Mouse (Mus musculus): ENCODE measurements at regions not wholly inside any gene's neighbourhood (a gene's known extent, or its start where the extent isn't known, plus 50 kb on each side); places are given as distances from the start of the nearest gene placed in this dataset.
A peak's percentile ranks its signal among the peaks of the same experiment; 100 is the strongest.

DNA sequence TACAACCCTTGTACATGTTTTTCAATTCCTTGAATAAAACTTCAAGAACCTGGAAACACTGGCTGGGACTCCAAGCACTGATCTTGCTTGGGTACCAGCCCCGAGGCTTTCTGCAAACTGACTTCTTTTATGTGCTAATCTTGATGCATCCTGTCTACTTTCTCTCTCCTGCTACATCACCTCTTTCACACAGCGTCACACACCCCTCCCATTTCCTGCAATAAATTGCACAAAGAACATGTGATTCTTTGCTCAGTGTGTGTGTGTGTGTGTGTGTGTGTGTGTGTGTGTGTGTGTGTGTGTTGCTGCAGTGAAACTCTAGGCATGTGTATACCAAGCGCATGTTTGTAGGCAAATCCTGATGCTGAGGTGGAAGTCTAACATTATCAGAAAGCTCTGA lies 487.7 kb upstream of the Hs6st1 start:
- no peak for DNase-seq (ENCODE audit: low read depth, low spot score)

- no peak for DNase-seq (ENCODE audit: low read depth, low spot score)
Observed at GRCm38 (mm10) chr1:35587900-35588299, 480.3 kb upstream of the Hs6st1 start.

GRCm38 (mm10) chr1:35588939-35589338 lies 479.3 kb upstream of the Hs6st1 start:
- no peak for DNase-seq (ENCODE audit: low read depth, low spot score)

DNA sequence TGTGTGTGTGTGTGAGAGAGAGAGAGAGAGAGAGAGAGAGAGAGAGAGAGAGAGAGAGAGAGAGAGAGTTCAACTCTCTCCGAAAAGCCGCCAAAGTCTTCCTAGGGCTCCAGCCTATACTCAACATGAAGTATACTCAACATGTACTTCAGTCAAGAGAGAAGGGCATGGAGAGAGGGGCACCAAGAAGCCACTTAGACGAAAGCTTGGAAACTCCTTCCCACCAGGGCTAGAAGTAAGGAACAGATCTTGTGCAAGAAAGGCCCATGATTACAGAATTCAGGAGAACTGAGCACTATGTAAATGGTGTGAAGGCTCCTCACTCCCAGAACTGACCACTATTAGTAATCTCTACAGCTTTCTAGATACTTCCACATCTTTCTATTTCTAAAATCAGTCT lies 467.4 kb upstream of the Hs6st1 start:
- DNase-seq (ENCODE audit: low read depth, low spot score), result no peak

DNA sequence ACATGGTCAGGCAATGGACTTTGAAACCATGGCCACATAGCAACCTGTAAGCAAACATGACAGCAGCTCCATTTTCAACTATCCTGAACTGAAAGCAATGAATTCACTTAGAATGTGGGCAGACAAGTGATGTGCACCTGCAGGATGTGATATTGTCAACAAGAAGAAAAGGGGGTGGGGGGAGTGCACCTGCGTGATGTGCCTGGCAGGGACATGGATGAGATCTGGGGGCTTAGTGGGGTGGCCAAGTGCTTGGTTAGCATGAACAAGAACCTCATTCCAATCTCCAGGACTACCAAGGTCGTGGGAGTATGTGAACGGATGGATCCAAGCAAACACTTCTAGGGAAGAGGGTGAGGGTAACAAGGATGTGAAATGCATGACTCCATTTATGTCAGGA lies 453.1 kb upstream of the Hs6st1 start:
- no peak for DNase-seq (ENCODE audit: low read depth, low spot score)

GRCm38 (mm10) chr1:35619476-35619875 lies 448.7 kb upstream of the Hs6st1 start:
- no peak for DNase-seq (ENCODE audit: low read depth, low spot score)

DNA sequence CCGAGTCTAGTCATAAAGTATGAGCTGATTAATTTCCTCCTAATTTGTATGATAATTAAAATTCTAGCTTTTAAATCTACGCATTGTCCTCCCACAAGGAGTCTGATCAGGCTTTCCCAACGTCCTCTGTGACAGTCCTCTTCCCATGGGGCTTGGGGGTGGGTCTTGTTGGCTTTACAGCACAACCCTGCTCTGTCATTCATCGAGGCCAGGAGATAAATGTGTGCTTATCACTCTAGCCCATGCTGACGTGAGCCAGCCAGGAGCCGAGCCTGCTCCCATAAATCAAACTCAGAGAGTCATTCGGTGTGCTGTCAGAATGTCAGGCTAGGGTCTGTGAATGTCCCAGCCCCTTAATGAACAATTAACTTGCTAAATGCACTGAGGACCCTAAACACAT lies 425.6 kb upstream of the Hs6st1 start:
- peak; percentile 28 for DNase-seq (ENCODE audit: low read depth, low spot score)

DNA sequence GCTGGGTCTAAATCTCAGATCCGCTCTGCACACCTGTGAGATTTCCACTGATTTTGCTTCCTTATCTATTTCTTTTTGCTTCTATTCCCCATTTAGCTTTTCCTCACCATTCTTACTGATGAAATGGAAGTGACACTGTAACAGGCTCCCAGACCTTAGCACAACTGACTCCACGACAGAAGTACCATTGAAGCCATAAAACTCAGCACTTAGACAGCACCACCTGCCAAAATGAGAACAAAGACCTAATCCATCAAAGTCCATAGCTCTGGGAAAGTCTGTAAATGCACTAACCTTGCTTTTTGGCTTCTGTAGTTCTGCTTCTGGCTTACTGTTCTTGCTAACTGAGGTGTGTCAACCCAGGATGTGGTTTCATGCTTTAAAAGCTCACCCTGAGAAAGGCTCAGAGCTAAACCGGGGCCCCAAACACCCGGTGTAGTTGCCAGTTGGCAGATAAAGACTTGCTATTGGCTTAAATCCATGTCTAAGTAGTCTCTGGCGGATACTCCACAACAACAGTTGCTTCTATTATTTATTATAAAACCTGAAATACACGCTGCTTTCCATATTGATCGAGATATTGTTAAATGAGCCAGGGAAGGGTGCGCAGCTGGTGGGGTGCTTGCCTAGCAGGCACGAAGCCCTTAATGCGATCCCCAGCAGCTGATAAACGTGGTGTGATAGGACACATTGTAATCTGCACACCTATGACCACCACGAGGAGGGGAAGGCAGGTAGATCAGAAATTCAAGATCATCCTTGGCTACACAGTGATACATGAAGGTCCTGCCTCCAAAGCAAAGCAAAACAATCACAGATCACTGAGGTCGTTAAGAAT lies 414.9 kb upstream of the Hs6st1 start:
- DNase-seq (ENCODE audit: low read depth, low spot score), result no peak

- no peak for DNase-seq (ENCODE audit: low read depth, low spot score)
Observed at GRCm38 (mm10) chr1:35663006-35663405, 405.2 kb upstream of the Hs6st1 start.

- DNase-seq (ENCODE audit: low read depth, low spot score), result no peak
Observed at GRCm38 (mm10) chr1:35673524-35673923, 394.7 kb upstream of the Hs6st1 start.

- DNase-seq (ENCODE audit: low read depth, low spot score), result no peak
Observed at GRCm38 (mm10) chr1:35673992-35674391, 394.2 kb upstream of the Hs6st1 start.

GRCm38 (mm10) chr1:35682511-35682949 lies 385.7 kb upstream of the Hs6st1 start:
- no peak for DNase-seq (ENCODE audit: low read depth, low spot score)

DNA sequence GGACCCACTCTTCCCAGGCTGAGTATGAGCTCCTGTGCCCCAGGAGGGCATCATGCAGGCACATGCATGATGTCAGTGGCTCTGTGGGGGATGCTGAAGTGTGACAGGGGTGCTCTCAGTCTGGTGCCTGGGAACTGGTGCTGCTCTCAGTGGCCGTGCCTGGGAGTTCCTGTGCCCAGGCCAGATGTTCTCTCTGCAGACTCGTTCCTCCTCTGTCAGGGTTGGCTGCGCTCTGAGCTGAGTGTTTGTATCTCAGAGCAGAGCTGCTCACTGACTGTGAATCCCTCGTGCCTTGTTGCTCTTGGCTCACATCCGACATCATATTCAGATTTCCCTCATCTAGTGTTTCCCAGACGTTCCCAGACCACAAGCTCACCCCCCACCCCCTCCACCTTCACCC lies 382.5 kb upstream of the Hs6st1 start:
- no peak for DNase-seq (ENCODE audit: low read depth, low spot score)

DNA sequence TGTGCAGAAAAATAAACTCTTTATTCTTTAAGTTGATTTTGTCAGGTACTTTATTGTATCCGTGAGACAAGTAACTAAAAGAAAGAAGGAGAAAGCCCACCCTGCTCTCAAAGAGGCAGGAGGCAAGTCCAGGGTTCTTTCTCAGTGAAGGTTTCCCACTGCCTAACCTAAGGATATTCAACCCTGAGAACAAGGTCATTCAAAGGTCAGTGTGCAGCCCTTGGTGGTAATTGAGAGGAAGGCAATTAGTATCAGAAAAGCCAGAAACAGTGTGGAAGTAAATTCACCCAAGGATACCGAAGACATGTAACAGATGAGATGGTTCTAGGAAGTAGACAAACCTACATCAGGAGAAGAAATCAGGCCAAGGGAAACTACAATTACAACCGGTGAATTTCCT lies 373.9 kb upstream of the Hs6st1 start:
- DNase-seq (ENCODE audit: low read depth, low spot score), result peak; percentile 13

- peak; percentile 61 for DNase-seq (ENCODE audit: low read depth, low spot score)
Observed at GRCm38 (mm10) chr1:35694775-35695591, 373.2 kb upstream of the Hs6st1 start.

DNA sequence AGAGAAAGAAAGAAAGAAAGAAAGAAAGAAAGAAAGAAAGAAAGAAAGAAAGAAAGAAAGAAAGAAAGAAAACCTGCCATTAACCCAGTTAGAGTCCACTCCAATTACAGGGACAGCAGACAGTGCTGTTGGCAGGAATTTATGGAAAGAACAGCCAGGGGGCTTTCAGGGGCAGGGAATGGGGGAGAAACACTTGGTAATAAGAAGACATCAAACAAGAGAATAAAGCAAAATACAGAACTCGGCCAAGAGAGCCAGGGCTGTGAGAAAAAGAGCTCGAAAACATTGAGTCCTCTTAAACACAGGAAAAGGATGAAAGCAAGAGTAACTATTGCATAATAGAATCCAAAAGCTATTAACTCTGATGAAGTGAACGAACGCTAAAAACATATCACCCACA lies 371.0 kb upstream of the Hs6st1 start:
- no peak for DNase-seq (ENCODE audit: low read depth, low spot score)

GRCm38 (mm10) chr1:35697834-35698500 lies 370.2 kb upstream of the Hs6st1 start:
- no peak for DNase-seq (ENCODE audit: low read depth, low spot score)

DNA sequence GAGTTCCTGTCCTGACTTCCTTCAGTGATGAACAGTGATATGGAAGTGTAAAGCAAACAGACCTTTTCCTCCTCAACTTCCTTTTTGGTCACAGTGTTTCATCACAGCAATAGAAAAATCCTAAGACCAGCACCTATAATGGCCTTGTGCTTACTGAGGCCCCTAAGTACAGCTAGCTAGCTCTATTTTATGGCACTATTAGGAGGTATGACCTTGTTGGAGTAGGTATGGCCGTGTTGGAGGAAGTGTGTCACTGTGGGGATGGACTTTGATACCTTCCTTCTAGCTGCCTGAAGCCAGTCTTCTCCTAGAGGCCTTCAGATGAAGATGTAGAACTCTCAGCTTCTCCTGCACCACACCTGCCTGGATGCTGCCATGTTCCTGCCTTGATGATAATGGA lies 365.6 kb upstream of the Hs6st1 start:
- DNase-seq (ENCODE audit: low read depth, low spot score), result no peak

DNA sequence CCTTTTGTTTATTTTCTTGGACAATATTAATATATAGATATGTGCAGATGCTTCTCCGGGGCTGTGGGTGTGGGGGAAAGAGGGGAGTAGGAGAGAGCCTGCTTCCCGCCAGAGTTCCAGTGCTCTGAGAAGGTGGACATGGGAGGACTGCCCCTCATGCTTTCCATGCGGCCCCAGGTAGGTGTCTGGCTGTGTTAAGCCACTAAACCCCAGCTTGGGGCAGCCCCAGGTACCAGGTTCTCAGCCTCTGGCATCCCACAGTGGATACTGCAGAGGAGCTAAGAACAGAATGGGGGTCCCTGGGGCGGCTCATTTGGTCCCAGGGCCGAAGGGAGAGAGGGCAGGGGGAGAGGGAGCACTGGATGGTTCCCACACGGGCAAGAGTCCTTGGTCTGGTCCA lies 361.9 kb upstream of the Hs6st1 start:
- no peak for DNase-seq (ENCODE audit: low read depth, low spot score)

DNA sequence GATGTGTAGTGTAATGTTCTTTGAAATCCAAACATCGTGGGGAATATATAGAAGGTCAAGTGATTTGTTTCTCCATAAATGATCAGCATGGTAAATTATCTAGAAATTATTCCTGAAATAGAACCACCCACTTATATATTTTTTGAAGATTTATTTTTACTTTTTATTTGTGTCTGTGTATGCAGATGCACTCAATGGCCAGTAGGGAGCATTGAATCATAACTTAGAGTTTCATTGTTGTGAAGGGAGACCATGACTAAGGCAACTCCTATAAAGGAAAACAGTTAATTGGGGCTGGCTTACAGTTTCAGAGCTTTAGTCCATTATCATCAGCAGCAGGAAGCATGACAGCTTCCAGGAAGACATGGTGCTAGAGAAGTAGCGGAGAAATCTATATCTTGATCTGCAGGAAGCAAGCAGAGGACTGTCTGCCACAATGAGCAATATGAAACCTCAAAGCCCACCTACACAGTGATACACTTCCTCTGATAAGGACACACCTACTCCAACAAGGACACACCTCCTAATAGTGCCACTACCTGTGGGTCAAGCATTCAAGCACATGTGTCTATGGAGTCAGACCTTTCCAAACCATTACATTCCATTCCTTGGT lies 359.9 kb upstream of the Hs6st1 start:
- no peak for DNase-seq (ENCODE audit: low read depth, low spot score)

- no peak for DNase-seq (ENCODE audit: low read depth, low spot score)
Observed at GRCm38 (mm10) chr1:35709214-35709613, 359.0 kb upstream of the Hs6st1 start.

DNA sequence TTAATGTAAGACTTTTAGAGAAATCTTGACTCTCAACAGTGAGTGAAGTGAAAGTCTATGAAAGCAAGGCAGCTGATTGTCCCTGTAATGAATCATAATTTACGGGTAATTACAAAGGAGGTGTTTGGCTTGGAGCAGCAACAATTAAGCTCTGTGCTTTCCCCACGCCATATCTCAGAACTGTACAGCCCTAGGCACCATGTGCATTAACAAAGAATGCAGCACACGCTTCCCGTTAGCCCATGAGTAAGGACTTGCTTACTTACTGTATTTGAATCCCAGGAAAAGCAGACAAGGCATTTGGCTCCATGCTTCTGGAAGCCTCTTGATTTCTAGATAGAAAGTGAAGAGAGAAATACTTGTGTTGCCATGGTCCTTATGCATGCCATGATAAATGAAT lies 354.2 kb upstream of the Hs6st1 start:
- DNase-seq (ENCODE audit: low read depth, low spot score), result no peak

All from mesoderm, embryonic 11.5 days (tissue).